In the genomic region with DNA sequence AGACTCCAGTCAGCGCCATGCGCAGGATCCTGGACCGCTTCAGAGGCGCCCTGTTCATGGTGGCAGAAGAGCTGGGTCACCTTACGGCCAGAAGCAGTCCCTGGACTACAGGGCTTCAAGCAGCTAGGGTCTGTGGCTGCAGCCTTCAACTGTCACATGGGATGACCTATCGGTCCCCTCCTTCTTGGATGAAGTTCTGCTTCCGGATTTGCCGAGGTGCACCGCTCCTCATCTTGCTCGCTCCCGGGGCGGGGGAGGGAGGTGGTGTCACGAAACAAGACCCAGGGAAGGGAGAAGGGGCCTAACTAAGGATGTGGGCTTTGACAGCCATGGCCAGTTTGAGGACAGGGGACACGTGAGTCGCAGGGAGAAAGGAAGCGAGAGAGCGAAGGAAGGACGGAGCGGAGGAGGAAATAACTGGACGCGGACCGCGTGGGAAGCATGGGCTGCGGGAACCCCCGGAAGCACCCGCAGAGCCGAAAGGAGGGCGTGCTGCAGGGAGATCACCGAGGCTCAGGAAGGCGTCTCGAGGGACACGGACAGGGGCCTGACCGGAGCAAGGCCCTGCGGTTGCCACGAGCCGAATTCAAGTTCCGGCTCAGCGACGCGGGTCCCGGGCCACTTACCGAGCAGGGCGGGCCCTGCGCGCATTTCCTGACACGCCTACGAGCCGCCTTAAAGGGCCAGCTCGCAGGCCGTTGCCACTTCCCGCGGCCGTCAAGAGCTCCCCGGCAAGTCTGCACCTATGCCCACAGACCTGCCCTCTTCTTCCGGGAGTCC, we compare ENCODE assay signal across 1 mouse cellular context.
A peak's percentile ranks its signal among the peaks of the same experiment; 100 is the strongest.
TF ChIP-seq lines count a peak whose summit lies in the region.

No protein-coding gene starts in this region.

TF ChIP-seq in MEL, 35 proteins besides CTCF, POLR2A, EP300 and RAD21 (continued from another document):
- peak; percentile 92 for TF ChIP-seq MXI1 (IDR thresholded peaks at IDR 0.05; ENCODE audit: low read depth, low read length)
- peak; percentile 72; the same call in 1 of the 2 replicates for TF ChIP-seq MAZ (IDR thresholded peaks at IDR 0.05; ENCODE audit: low read depth, low read length)
- 0 out of 2 replicates have a peak, but pooled peaks have one; percentile 27 for TF ChIP-seq MYB (IDR thresholded peaks at IDR 0.05; ENCODE audit: low read depth, low read length)
- TF ChIP-seq NRF1 (IDR thresholded peaks at IDR 0.05; ENCODE audit: insufficient read depth, low read depth, low read length, poor library complexity, severe bottlenecking), result peak; percentile 44; the same call in 1 of the 2 replicates
- peak; percentile 74 for TF ChIP-seq TBP (IDR thresholded peaks at IDR 0.05; ENCODE audit: low read depth, low read length)
- no peak for TF ChIP-seq GABPA (IDR thresholded peaks at IDR 0.05; ENCODE audit: low read depth, low read length)
- peak; percentile 72 for TF ChIP-seq MYC (IDR thresholded peaks at IDR 0.05; ENCODE audit: low read depth, low read length)
